In the genomic region with DNA sequence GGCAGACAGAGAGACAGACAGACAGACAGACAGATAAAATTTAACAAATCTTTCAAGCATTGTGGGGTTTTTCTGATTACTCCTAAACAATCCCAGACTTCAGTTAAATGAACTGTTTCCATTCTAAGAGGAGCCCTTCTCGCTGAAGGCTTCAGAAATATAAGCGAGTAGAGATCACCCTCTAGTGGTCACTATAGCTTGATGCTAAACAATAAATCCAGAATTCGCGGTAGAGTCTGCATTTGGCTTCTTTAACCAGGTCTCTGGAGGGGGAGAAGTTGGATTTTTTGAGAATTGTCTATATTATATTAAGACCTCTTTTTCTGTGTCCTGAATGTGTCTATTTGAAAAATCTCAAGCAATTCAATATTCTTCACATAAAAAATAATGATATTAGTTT, we compare ENCODE assay signal across 9 mouse cellular contexts. TPM values are rescaled to one million over a fixed set of nuclear protein-coding genes. Genes with fewer than 3 reads are reported as not detected.
DNase-seq lines count a peak whose midpoint lies in the region; ATAC-seq and TF ChIP-seq lines count a peak whose summit lies in the region.
"Had no signal": no experiment of that assay in that cellular context is flagged by ENCODE, and none has a peak within 500 bp of the region (broad histone marks: within the 10 kb centered on the region; RNA-seq: fewer than 3 reads in every experiment).

No protein-coding gene starts in this region.

- ATAC-seq in neural tube, embryonic 11.5 days (ENCODE audit: insufficient read depth, low FRiP score, low TSS enrichment) = peak; percentile 58
- peak; percentile 73 for ATAC-seq in forebrain, embryonic 12.5 days (ENCODE audit: low FRiP score)
- no peak for ATAC-seq in intestine, embryonic 15.5 days

- H3K9ac ChIP-seq in neural tube, embryonic 11.5 days (ENCODE audit: low read length) = no peak overlapping the region
- no peak overlapping the region for H3K9ac ChIP-seq in forebrain, embryonic 12.5 days
- no peak overlapping the region for H3K9ac ChIP-seq in intestine, embryonic 15.5 days
- H3K9ac ChIP-seq: stomach, embryonic 15.5 days had no signal

- no peaks in the 10 kb centered on the region for H3K4me1 ChIP-seq in neural tube, embryonic 11.5 days (ENCODE audit: control insufficient read depth, insufficient read depth, low read length)
- no peaks in the 10 kb centered on the region for H3K4me1 ChIP-seq in forebrain, embryonic 12.5 days
- no peaks in the 10 kb centered on the region for H3K4me1 ChIP-seq in intestine, embryonic 15.5 days (replicated peaks)
- H3K4me1 ChIP-seq: stomach, embryonic 15.5 days had no signal

- H3K27me3 ChIP-seq in neural tube, embryonic 11.5 days (ENCODE audit: control insufficient read depth, insufficient read depth, low read length) = no peaks in the 10 kb centered on the region
- H3K27me3 ChIP-seq in forebrain, embryonic 12.5 days = no peaks in the 10 kb centered on the region
- H3K27me3 ChIP-seq in intestine, embryonic 15.5 days (replicated peaks) = no peaks in the 10 kb centered on the region
- H3K27me3 ChIP-seq: stomach, embryonic 15.5 days had no signal

- TF ChIP-seq CTCF in gastrocnemius, adult 2 months (IDR thresholded peaks at IDR 0.05) = peak; percentile 54

- H3K36me3 ChIP-seq in neural tube, embryonic 11.5 days (ENCODE audit: control insufficient read depth, insufficient read depth, low read length) = no peaks in the 10 kb centered on the region
- H3K36me3 ChIP-seq in forebrain, embryonic 12.5 days (replicated peaks) = no peaks in the 10 kb centered on the region
- no peaks in the 10 kb centered on the region for H3K36me3 ChIP-seq in intestine, embryonic 15.5 days
- H3K36me3 ChIP-seq: stomach, embryonic 15.5 days had no signal

- WGBS in neural tube, embryonic 11.5 days = 6% methylated on average over 4 of the region's 4 CpGs
- WGBS in forebrain, embryonic 12.5 days = 2% methylated on average over 4 of the region's 4 CpGs
- 2% methylated on average over 4 of the region's 4 CpGs for WGBS in intestine, embryonic 15.5 days

- H3K4me2 ChIP-seq in neural tube, embryonic 11.5 days (ENCODE audit: low read depth) = no peak overlapping the region
- H3K4me2 ChIP-seq in forebrain, embryonic 12.5 days = no peak overlapping the region
- no peak overlapping the region for H3K4me2 ChIP-seq in intestine, embryonic 15.5 days (replicated peaks)
- H3K4me2 ChIP-seq: stomach, embryonic 15.5 days had no signal

- H3K27ac ChIP-seq in gastrocnemius, adult 2 months = no peak overlapping the region
- no peak overlapping the region for H3K27ac ChIP-seq in neural tube, embryonic 11.5 days (ENCODE audit: low read depth, low read length)
- no peak overlapping the region for H3K27ac ChIP-seq in forebrain, embryonic 12.5 days
- H3K27ac ChIP-seq in intestine, embryonic 15.5 days = no peak overlapping the region
- H3K27ac ChIP-seq: stomach, embryonic 15.5 days had no signal

- intact Hi-C loops in gastrocnemius, adult 2 months (cut with DNase I) = no loop called here

- no peak for DNase-seq in gastrocnemius, adult 2 months
- no peak for DNase-seq in gastrocnemius, adult 18-20 months (ENCODE audit: low spot score)
- peak; percentile 20 for DNase-seq in neural tube, embryonic 11.5 days (ENCODE audit: low spot score)
- no peak for DNase-seq in neural tube, embryonic 10.5 days (ENCODE audit: extremely low spot score, low spot score)
- peak; percentile 3 for DNase-seq in lung, postnatal 25 days (ENCODE audit: low spot score)
- DNase-seq in spleen, postnatal 4 days (ENCODE audit: low spot score in 2 of 2) = no peak

- H3K9me3 ChIP-seq in neural tube, embryonic 11.5 days (ENCODE audit: control insufficient read depth, low read length) = no peaks in the 10 kb centered on the region
- no peaks in the 10 kb centered on the region for H3K9me3 ChIP-seq in forebrain, embryonic 12.5 days
- H3K9me3 ChIP-seq in intestine, embryonic 15.5 days = no peaks in the 10 kb centered on the region
- H3K9me3 ChIP-seq: stomach, embryonic 15.5 days had no signal

- no peak overlapping the region for H3K4me3 ChIP-seq in gastrocnemius, adult 2 months
- no peak overlapping the region for H3K4me3 ChIP-seq in neural tube, embryonic 11.5 days (ENCODE audit: low read depth, low read length)
- H3K4me3 ChIP-seq in forebrain, embryonic 12.5 days (replicated peaks) = no peak overlapping the region
- no peak overlapping the region for H3K4me3 ChIP-seq in intestine, embryonic 15.5 days (replicated peaks)
- H3K4me3 ChIP-seq: stomach, embryonic 15.5 days had no signal

RNA-seq across cellular contexts. Expression of a gene that starts 50.4 kb away (rescaled TPM):
- 1 to 10 TPM; 2.8 to 3.5 TPM for total RNA-seq in gastrocnemius, adult 2 months (2021)
- 1 to 10 TPM; 2.8 to 3.1 TPM for total RNA-seq in gastrocnemius, adult 18-20 months (2021)
- polyA plus RNA-seq in neural tube, embryonic 11.5 days (2014; fragmentation: Nextera tagmentation; extraction: Ambion mirVana) = 8.9 and 9.4 TPM in 2 replicates
- polyA plus RNA-seq in forebrain, embryonic 12.5 days (2016; fragmentation: Nextera tagmentation; extraction: Ambion mirVana) = 13.7 and 15.4 TPM in 2 replicates
- 7.0 and 8.2 TPM in 2 replicates for polyA plus RNA-seq in intestine, embryonic 15.5 days (2015; fragmentation: Nextera tagmentation; extraction: Ambion mirVana)

RNA-seq across cellular contexts. Expression of a gene that starts 51.5 kb away (rescaled TPM):
- total RNA-seq in gastrocnemius, adult 2 months (2021) = 1 to 10 TPM; 4.4 to 5.9 TPM
- total RNA-seq in gastrocnemius, adult 18-20 months (2021) = 1 to 10 TPM; 3.6 to 4.9 TPM
- 12.9 and 13.4 TPM in 2 replicates for polyA plus RNA-seq in neural tube, embryonic 11.5 days (2014; fragmentation: Nextera tagmentation; extraction: Ambion mirVana)
- polyA plus RNA-seq in forebrain, embryonic 12.5 days (2016; fragmentation: Nextera tagmentation; extraction: Ambion mirVana) = 15.4 and 16.0 TPM in 2 replicates
- 7.5 TPM in 2 replicates for polyA plus RNA-seq in intestine, embryonic 15.5 days (2015; fragmentation: Nextera tagmentation; extraction: Ambion mirVana)

Comparison
In these comparisons a context has a peak if more than half of its experiments do, and no peak if none do; other contexts are left out.
1. DNase-seq: peak in neural tube, embryonic 11.5 days (single experiment) and lung, postnatal 25 days (single experiment); none in gastrocnemius, adult 2 months (single experiment), gastrocnemius, adult 18-20 months (single experiment), neural tube, embryonic 10.5 days (single experiment) and spleen, postnatal 4 days (0 of 2).